Mouse (Mus musculus) kidney, postnatal 10 days (tissue): ENCODE data around the gene Mxra7.

Experiments used
- DNase-seq: peaks from one replicate; pipeline ENCODE4 v3.0.0; 2021; ENCODE audit warnings: mixed read lengths

Gene Mxra7

DNA sequence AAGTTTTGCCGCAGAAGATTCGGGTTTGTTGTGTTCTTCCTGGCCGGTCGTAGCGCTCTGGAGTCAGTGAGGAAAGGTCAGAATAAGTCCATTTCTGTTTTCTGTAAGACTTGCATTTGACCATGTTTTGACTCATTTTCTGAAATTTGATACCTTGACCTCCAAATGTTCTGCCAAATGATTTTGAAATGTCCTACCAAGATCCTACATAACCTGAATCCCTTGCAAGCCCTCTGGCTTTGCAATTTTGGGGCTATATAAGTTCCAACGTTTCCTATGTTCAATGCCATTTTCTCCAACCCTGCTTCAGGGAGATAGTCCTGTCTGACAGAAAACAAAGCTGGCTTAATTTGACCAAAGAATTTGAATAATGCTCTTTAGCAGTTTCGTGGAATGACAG lies 63.5 kb downstream of the Mxra7 start:
- DNase-seq = no peak

- peak; percentile 15 for DNase-seq
Observed at GRCm38 (mm10) chr11:116755191-116755590, 72.7 kb downstream of the Mxra7 start.

DNA sequence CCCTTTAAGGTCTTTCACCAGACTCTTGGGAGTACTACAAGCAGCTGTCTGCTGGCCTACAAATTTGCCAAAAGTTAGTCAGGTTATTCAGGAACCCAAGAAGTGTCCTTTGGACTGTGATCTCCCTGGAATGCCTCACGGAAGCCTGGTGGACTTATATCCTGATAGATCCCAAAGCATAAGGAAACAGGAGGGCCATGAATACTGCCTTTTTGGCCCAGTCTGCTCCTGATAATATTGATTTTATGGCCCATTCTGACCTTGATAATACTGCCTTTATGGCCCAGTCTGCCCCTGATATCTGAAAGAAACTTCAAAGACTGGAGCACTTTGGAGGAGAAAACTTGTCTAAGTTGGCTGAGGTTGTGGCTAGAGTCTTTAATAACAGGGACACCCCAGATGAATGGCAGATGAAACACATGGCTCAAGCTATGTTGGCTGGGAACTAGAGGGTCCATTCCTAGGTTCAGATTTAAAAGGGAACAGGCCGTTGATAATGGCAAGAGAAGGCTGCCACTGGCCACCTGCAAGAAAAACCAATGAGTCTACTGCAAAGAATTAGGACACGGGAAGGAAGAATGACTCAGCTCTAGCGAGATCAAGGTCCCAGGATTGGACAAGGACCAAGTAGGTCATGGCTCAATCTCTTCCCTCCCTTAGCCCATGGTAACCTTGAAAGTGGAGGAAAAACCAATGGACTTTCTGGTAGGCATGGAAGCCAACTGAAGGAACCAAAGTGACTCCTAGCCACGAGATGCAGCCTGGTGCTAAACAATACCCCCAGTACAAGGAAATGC lies 74.0 kb downstream of the Mxra7 start:
- DNase-seq = no peak
